Mouse (Mus musculus) ES-E14 (cell line): ENCODE data around the gene Rsad2. TPM values are rescaled to one million over a fixed set of nuclear protein-coding genes. Genes with fewer than 3 reads are reported as not detected.

Experiments used
- DNase-seq: peaks from one replicate; pipeline ENCODE4 v3.0.0-alpha.2; 2013; ENCODE audit warnings: low read depth, low spot score
- H3K27ac ChIP-seq: 2 replicates; pipeline ENCODE4 v1.5.1; 2012; ENCODE audit warnings: low read depth, mild to moderate bottlenecking, low read length, moderate library complexity, mixed read lengths; ENCODE audit not compliant: poor library complexity, insufficient read depth, severe bottlenecking
- H3K36me3 ChIP-seq: 2 replicates; pipeline ENCODE4 v1.6.1; 2012; ENCODE audit warnings: mild to moderate bottlenecking, low read length, moderate library complexity, mixed read lengths; ENCODE audit not compliant: control insufficient read depth, poor library complexity, insufficient read depth, severe bottlenecking
- H3K4me1 ChIP-seq, 2 experiments: fragments of 150-350 bp in 1 of 2; sonication (generic) in 1 of 2; 2 replicates each; pipeline ENCODE4 v1.6.1; 2012; ENCODE audit warnings: low read length in 2 of 2, mild to moderate bottlenecking in 1 of 2, mixed read lengths in 1 of 2; ENCODE audit not compliant: control insufficient read depth in 2 of 2, insufficient read depth in 2 of 2, poor library complexity in 1 of 2
- H3K4me3 ChIP-seq, 2 experiments: fragments of 150-350 bp in 1 of 2; sonication (generic) in 1 of 2; 2 replicates each; pipeline ENCODE4 v1.5.1; 2012; ENCODE audit warnings: low read length in 2 of 2, low read depth in 1 of 2, mild to moderate bottlenecking in 1 of 2, mixed read lengths in 1 of 2; ENCODE audit not compliant: insufficient read depth in 1 of 2, poor library complexity in 1 of 2, severe bottlenecking in 1 of 2
- H3K9ac ChIP-seq: 2 replicates; pipeline ENCODE4 v1.6.1; 2012; ENCODE audit warnings: low read depth, mild to moderate bottlenecking, low read length, mixed read lengths; ENCODE audit not compliant: poor library complexity, insufficient read depth, severe bottlenecking
- H3K9me3 ChIP-seq: fragments of 150-350 bp; sonication (generic); 2 replicates; pipeline ENCODE4 v1.6.1; 2012; ENCODE audit warnings: low read depth, mild to moderate bottlenecking, low read length; ENCODE audit not compliant: control insufficient read depth, insufficient read depth
- CHD2 ChIP-seq: IDR thresholded peaks from 2 replicates; pipeline ENCODE4 v1.6.1; 2014; ENCODE audit warnings: mild to moderate bottlenecking, low read depth, low read length, inconsistent platforms
- HCFC1 ChIP-seq: IDR thresholded peaks from 2 replicates; pipeline ENCODE4 v1.6.1; 2012; ENCODE audit warnings: low read length, inconsistent platforms, borderline replicate concordance; ENCODE audit not compliant: insufficient read depth
- MAFK ChIP-seq: IDR thresholded peaks from 2 replicates; pipeline ENCODE4 v1.6.1; 2014; ENCODE audit warnings: mild to moderate bottlenecking, low read depth, low read length, inconsistent platforms; ENCODE audit not compliant: insufficient read depth
- ZC3H11A ChIP-seq: IDR thresholded peaks from 2 replicates; pipeline ENCODE4 v1.6.1; 2012; ENCODE audit warnings: low read depth, mild to moderate bottlenecking, inconsistent platforms, low read length, borderline replicate concordance
- ZNF384 ChIP-seq: IDR thresholded peaks from 2 replicates; pipeline ENCODE4 v1.6.1; 2012; ENCODE audit warnings: low read depth, low read length, inconsistent platforms
- in situ Hi-C, 2 experiments: fragments of 600-800 bp; cut with MboI; formaldehyde crosslinking; loops; one replicate each; pipeline ENCODE4 v1.15.1; 2025; ENCODE audit warnings: low sequenced_read_pairs in 2 of 2, inconsistent platforms in 1 of 2; ENCODE audit not compliant: unreplicated experiment in 2 of 2
- total RNA-seq: library from RNA; depleted of rRNA; stranded (reverse); fragments of 300-350 nt; gene quantifications from 2 replicates; pipeline ENCODE4 v1.2.3, GENCODE M21; 2012; rRNA removed

Gene Rsad2
- 0.05 and 0.27 TPM in 2 replicates for total RNA-seq

GRCm38 (mm10) chr12:26456028-26456698 is at the start of gene Rsad2:
Gene Rsad2 (minus strand): TSS chr12:26456452.
- Histone ChIP-seq H3K4me3 (no peak within 1 kb of the TSS), H3K4me1 (peaks cover 0 to 7% of the 10 kb centered on the region in 2 experiments; a peak in 2 of 4 replicates), H3K36me3 (no peaks in the 10 kb centered on the region), H3K27ac (no peak within 1 kb of the TSS), H3K9me3 (no peaks in the 10 kb centered on the region), H3K9ac (no peak within 1 kb of the TSS)
- peak; percentile 4 for DNase-seq
- TF ChIP-seq HCFC1: no peak
- no peak for TF ChIP-seq ZNF384
- no peak for TF ChIP-seq CHD2
- TF ChIP-seq MAFK: no peak
- TF ChIP-seq ZC3H11A: no peak
- in situ Hi-C loops: no loop called here

- H3K4me1 ChIP-seq: no peaks in the 10 kb centered on the region
- H3K9ac ChIP-seq: no peak overlapping the region
- H3K9me3 ChIP-seq: no peaks in the 10 kb centered on the region
- DNase-seq: no peak
- H3K4me3 ChIP-seq: no peak overlapping the region
- no peak overlapping the region for H3K27ac ChIP-seq
- no peaks in the 10 kb centered on the region for H3K36me3 ChIP-seq
- in situ Hi-C loops: no loop called here
- TF ChIP-seq HCFC1: no peak
- no peak for TF ChIP-seq ZC3H11A
- TF ChIP-seq CHD2: no peak
- TF ChIP-seq ZNF384: no peak
- TF ChIP-seq MAFK: no peak
Observed at GRCm38 (mm10) chr12:26501042-26501441, 44.8 kb upstream of the Rsad2 start.

GRCm38 (mm10) chr12:26489942-26490341 is 33.7 kb upstream of the Rsad2 start:
- Histone ChIP-seq H3K9me3 (no peaks in the 10 kb centered on the region), H3K4me3 (no peak overlapping the region), H3K9ac (no peak overlapping the region), H3K4me1 (no peaks in the 10 kb centered on the region), H3K27ac (no peak overlapping the region), H3K36me3 (no peaks in the 10 kb centered on the region)
- TF ChIP-seq CHD2 (no peak), HCFC1 (no peak), MAFK (no peak), ZNF384 (no peak), ZC3H11A (no peak)
- peak; percentile 20 for DNase-seq
- in situ Hi-C loops: no loop called here

GRCm38 (mm10) chr12:26488617-26489274 is 32.5 kb upstream of the Rsad2 start:
- TF ChIP-seq ZC3H11A (no peak), HCFC1 (no peak), CHD2 (no peak), MAFK (no peak), ZNF384 (no peak)
- H3K9me3 ChIP-seq: no peaks in the 10 kb centered on the region
- H3K4me3 ChIP-seq: no peak overlapping the region
- H3K27ac ChIP-seq: no peak overlapping the region
- no peak for DNase-seq
- no peak overlapping the region for H3K9ac ChIP-seq
- H3K4me1 ChIP-seq: no peaks in the 10 kb centered on the region
- H3K36me3 ChIP-seq: no peaks in the 10 kb centered on the region
- in situ Hi-C loops: no loop called here
